Mouse (Mus musculus) forebrain, embryonic 13.5 days (tissue): Measurements from ENCODE around the gene Vgll4. TPM values are rescaled to one million over a fixed set of nuclear protein-coding genes. Genes with fewer than 3 reads are reported as not detected.

Experiments
- ATAC-seq: fragments of 200-750 bp; cut with Nextera tagmentation; 2 replicates; pipeline ENCODE4 v1.8.0; 2017
- H3K27ac ChIP-seq: fragments of 300-500 bp; sonication (generic); 2 replicates; pipeline ENCODE4 v1.5.1; 2015; ENCODE audit warnings: inconsistent platforms, mild to moderate bottlenecking, moderate library complexity
- H3K27me3 ChIP-seq: fragments of 300-500 bp; sonication (generic); 2 replicates; pipeline ENCODE4 v1.6.1; 2015; ENCODE audit warnings: mild to moderate bottlenecking, inconsistent platforms
- H3K36me3 ChIP-seq: fragments of 300-500 bp; sonication (generic); 2 replicates; pipeline ENCODE4 v1.6.1; 2015; ENCODE audit warnings: mild to moderate bottlenecking, inconsistent platforms; ENCODE audit not compliant: poor library complexity, severe bottlenecking
- H3K4me1 ChIP-seq: fragments of 300-500 bp; sonication (generic); 2 replicates; pipeline ENCODE4 v1.6.1; 2015; ENCODE audit warnings: inconsistent platforms
- H3K4me2 ChIP-seq: fragments of 300-500 bp; sonication (generic); 2 replicates; pipeline ENCODE4 v1.6.1; 2015; ENCODE audit warnings: inconsistent platforms, mild to moderate bottlenecking, moderate library complexity
- H3K4me3 ChIP-seq: fragments of 300-500 bp; sonication (generic); 2 replicates; pipeline ENCODE4 v1.5.1; 2015; ENCODE audit warnings: mild to moderate bottlenecking, inconsistent platforms
- H3K9ac ChIP-seq: fragments of 300-500 bp; sonication (generic); 2 replicates; pipeline ENCODE4 v1.6.1; 2015; ENCODE audit warnings: mild to moderate bottlenecking, inconsistent platforms
- H3K9me3 ChIP-seq: fragments of 300-500 bp; sonication (generic); replicated peaks from 2 replicates; pipeline ENCODE4 v1.6.1; 2016; ENCODE audit warnings: inconsistent platforms
- WGBS: fragments of 180-500 bp; shearing (Covaris S2); methylation state at CpG from one replicate; pipeline ENCODE4 v1.1.7; 2015; 5-methylcytosine and 5-hydroxymethylcytosine counted together
- polyA plus RNA-seq: library from polyadenylated mRNA; unstranded; fragments of >200 nt; fragmentation: Nextera tagmentation; extraction: Ambion mirVana; gene quantifications from 2 replicates; pipeline ENCODE4 v1.2.1, GENCODE M21; 2015

The Vgll4 gene
- polyA plus RNA-seq, 1 experiment from 2014 or later = 84.3 TPM

DNA sequence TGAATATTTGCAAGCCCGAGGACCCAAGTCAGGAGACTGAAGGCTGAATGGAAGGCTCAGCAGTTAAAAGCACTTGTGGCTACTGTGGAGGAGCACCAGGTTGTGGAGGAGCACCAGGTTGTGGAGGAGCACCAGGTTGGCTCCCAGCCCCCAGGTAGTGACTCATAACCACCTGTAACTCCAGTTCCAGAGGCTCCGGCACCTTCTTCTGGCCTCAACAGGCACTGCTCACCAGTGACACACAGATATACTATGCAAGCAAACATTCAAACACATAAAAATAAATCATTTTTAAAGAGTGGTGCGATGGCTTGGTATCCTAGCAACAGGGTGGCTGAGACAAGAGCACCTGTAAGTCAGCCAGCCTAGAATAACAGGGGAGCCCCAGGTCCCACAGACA is 58.3 kb downstream of the Vgll4 start:
- 80% methylated on average over 3 of the region's 3 CpGs for WGBS
- H3K9me3 ChIP-seq = no peaks in the 10 kb centered on the region
- ATAC-seq = no peak
- no peak overlapping the region for H3K4me3 ChIP-seq
- no peaks in the 10 kb centered on the region for H3K27me3 ChIP-seq
- H3K4me2 ChIP-seq = no peak overlapping the region
- H3K4me1 ChIP-seq = peaks cover 69% of the 10 kb centered on the region
- H3K27ac ChIP-seq = no peak overlapping the region
- no peaks in the 10 kb centered on the region for H3K36me3 ChIP-seq
- no peak overlapping the region for H3K9ac ChIP-seq

DNA sequence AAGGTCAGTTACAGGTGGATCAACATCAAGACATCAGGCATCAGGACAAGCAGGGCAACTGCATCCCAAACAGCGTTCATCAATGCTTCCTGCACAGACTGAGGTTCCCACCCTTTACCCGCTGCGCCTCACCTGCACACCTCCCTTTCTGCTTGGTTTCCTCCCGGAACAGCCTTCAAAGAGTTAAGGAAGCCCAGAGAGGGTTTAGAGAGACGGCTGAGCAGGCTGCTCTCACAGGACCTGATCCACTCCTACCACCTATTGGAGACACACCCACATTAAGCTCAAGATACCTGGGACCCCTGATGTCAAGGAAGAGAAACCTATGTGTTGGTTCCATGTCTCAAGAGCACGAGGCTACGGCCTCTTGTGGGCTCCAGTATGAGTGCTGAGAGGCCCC is 60.0 kb downstream of the Vgll4 start:
- Histone ChIP-seq H3K27me3 (no peaks in the 10 kb centered on the region), H3K4me3 (no peak overlapping the region), H3K9me3 (no peaks in the 10 kb centered on the region), H3K9ac (no peak overlapping the region), H3K4me2 (no peak overlapping the region), H3K27ac (no peak overlapping the region), H3K4me1 (peaks cover 67% of the 10 kb centered on the region), H3K36me3 (no peaks in the 10 kb centered on the region)
- no peak for ATAC-seq
- 91% methylated on average over 7 of the region's 7 CpGs for WGBS

DNA sequence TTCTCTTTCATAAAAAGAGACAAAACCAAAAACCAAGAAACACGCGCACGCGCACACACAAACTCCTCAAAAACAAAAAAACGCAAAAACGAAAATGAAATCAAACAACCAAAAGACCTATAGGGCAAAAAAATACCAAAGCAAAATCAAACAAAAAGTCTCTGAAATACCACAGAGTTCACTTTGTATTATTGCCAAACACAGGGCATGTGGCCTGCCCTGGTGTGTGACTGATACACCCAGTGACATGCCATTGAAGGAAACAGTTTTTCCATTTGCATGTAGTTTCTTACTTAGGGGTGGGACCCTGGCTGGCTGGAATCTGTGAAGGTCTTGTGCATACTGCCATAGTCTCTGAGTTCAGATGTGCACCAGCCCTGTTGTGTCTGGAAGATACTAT is 62.3 kb downstream of the Vgll4 start:
- WGBS = 93% methylated on average over 6 of the region's 6 CpGs
- Histone ChIP-seq H3K9me3 (no peaks in the 10 kb centered on the region), H3K9ac (no peak overlapping the region), H3K36me3 (no peaks in the 10 kb centered on the region), H3K27me3 (no peaks in the 10 kb centered on the region), H3K4me2 (no peak overlapping the region), H3K4me1 (peaks cover 66% of the 10 kb centered on the region), H3K4me3 (no peak overlapping the region), H3K27ac (no peak overlapping the region)
- no peak for ATAC-seq

DNA sequence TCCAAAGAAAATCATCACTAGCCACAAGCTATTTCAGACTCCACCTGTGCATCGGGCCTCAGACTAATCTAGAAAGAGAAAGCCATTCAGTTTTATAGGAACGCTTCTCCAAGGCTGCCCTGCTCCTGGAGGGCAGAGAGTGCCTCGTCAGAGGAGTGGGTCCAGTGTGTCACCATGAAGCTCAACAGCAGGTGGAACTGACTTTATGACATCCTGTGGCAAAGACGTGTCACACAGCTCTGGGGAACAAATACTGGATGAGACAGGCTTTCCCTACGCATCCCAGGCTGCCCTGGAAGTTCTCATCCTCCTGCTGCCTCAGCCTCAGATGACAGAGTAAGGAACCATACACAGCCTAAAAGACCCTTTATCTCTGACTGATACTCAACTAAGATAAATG is 63.6 kb downstream of the Vgll4 start:
- H3K4me1 ChIP-seq = peaks cover 67% of the 10 kb centered on the region
- no peak overlapping the region for H3K4me2 ChIP-seq
- H3K27ac ChIP-seq = no peak overlapping the region
- H3K27me3 ChIP-seq = no peaks in the 10 kb centered on the region
- H3K9me3 ChIP-seq = no peaks in the 10 kb centered on the region
- H3K4me3 ChIP-seq = no peak overlapping the region
- no peaks in the 10 kb centered on the region for H3K36me3 ChIP-seq
- 77% methylated on average over 5 of the region's 5 CpGs for WGBS
- no peak overlapping the region for H3K9ac ChIP-seq
- no peak for ATAC-seq

DNA sequence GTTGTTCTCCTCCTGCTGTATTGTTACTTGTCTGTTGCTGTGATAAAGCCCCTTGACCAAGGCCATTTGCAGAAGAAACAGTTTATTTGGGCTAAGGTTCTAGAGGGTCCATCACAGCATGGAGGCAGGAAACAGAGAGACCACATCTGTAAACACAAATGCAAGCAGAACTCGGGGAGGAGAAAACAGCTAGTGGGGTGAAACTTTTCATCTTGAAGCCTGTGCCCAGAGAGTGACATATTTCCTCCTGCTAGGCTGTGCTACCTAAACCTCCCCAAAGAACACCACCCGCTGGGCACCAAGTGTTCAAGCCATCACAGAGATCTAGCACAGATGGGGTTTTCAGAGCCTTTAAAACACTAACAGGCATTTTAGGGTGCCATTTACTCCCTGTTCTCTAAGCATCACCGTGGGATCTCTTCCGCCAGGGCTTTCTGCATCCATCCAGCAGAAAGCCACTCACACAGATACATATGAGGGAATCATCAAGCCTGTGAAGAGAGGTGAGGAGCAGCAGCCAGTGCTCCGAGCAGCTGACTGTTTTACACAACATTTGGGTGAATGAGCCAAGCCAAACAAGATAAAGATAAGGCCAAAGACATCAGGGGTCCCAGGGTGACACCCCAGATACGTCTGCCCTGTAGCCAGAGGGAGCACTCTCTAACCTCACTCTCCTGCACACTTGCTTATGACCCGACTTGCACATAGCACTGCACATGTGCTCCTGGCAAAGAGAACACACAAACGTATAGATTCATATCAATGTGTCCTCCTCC is 64.4 kb downstream of the Vgll4 start:
- no peak overlapping the region for H3K4me2 ChIP-seq
- no peak overlapping the region for H3K27ac ChIP-seq
- H3K36me3 ChIP-seq = no peaks in the 10 kb centered on the region
- no peaks in the 10 kb centered on the region for H3K27me3 ChIP-seq
- H3K9me3 ChIP-seq = no peaks in the 10 kb centered on the region
- no peak for ATAC-seq
- 88% methylated on average over 8 of the region's 8 CpGs for WGBS
- no peak overlapping the region for H3K4me3 ChIP-seq
- H3K4me1 ChIP-seq = peaks cover 75% of the 10 kb centered on the region
- no peak overlapping the region for H3K9ac ChIP-seq

DNA sequence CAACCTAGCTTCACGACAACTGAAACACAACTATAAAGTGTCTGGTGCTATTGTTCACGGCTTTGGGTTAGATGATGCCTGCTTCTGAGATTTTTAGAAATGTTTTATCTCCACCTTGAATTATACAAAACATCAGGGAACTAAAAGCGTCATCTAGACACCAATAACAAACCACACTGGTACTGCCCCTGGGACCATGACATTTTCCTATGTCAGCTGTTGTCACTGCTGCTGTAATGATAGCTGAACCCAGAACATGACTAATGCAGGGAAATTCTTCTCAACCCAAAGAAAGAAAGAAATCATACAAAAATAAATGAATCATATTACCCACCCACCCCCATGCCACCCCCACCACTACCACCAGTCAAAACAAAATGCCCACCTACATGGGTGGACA is 65.0 kb downstream of the Vgll4 start:
- Histone ChIP-seq H3K9me3 (no peaks in the 10 kb centered on the region), H3K36me3 (no peaks in the 10 kb centered on the region), H3K4me3 (no peak overlapping the region), H3K4me1 (peaks cover 81% of the 10 kb centered on the region), H3K9ac (no peak overlapping the region), H3K27me3 (no peaks in the 10 kb centered on the region), H3K4me2 (no peak overlapping the region), H3K27ac (no peak overlapping the region)
- WGBS = 95% methylated on average over 3 of the region's 3 CpGs
- ATAC-seq = no peak

DNA sequence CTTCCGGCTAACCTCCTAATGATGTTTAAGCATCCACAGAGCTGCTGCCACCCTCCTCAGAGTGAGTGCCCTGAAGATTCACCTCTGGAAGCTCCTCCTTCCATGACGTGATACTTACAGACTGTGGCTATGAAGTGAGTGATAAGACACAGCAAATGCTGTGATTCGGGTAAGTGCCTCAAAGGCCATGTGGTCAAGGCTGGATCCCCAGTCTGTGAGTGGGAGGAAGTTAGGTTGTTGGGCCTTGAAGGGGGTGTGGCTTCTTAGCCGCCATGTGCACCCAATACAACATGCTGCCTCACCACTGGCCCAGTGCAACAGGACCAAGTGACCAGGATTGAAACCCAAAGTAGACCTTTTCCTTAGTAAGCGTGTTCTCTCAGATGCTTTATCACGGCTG is 65.6 kb downstream of the Vgll4 start:
- H3K4me2 ChIP-seq = no peak overlapping the region
- H3K4me3 ChIP-seq = no peak overlapping the region
- peaks cover 87% of the 10 kb centered on the region for H3K4me1 ChIP-seq
- no peak overlapping the region; the same call in 1 of the 2 replicates for H3K27ac ChIP-seq
- H3K36me3 ChIP-seq = no peaks in the 10 kb centered on the region
- H3K9ac ChIP-seq = no peak overlapping the region
- WGBS = 82% methylated on average over 6 of the region's 6 CpGs
- ATAC-seq = no peak
- H3K27me3 ChIP-seq = no peaks in the 10 kb centered on the region
- no peaks in the 10 kb centered on the region for H3K9me3 ChIP-seq

DNA sequence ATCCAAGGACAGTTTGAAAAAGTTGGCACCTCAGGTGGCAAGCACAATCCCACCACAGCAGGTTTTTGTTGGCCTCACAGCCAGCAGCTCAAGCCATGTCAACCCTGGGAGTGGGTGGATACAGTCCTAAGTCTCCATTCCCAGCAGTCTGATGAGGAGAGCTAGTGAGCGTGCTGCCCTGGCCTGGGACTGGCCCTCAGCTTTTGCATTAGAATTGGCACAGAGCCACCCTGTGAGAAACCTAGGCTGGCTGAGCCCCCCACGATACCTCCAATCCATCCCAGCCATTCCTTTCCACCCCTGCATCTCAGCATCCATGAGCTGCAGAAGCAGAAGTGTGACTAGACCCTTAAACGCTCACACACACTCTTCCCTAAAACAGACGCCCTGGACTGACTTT is 67.9 kb downstream of the Vgll4 start:
- ATAC-seq = no peak
- Histone ChIP-seq H3K36me3 (peaks cover 15% of the 10 kb centered on the region), H3K9ac (peak overlapping the region; percentile 52), H3K27ac (peak overlapping the region; percentile 55), H3K27me3 (no peaks in the 10 kb centered on the region), H3K9me3 (no peaks in the 10 kb centered on the region), H3K4me3 (no peak overlapping the region), H3K4me1 (peaks cover 82% of the 10 kb centered on the region), H3K4me2 (peak overlapping the region; percentile 30)
- 21% methylated on average over 4 of the region's 4 CpGs for WGBS

DNA sequence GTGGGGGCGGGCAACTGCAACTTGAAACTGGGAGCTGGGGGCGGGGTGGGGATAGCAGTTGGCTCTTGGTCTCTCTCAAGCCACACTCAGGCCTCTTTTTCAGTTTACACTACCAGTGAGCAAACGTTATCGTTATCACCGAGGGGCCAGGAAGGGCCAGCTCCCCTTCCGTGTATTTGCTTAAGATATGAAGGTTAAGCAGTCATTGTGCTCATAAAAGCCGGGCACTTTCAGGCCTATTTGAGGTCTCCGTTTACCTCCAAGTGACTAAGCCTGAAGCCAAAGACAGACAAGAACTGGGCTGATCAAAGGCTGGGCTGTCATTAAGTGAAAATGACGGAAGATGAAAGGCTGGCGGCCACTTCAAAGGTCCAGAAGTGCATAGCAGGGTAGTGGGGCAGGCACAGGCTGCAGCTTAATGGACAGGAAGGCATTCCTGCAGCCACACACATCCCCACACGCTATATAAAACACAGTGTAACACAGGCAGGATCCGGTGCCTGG is 68.4 kb downstream of the Vgll4 start:
- Histone ChIP-seq H3K36me3 (peaks cover 18% of the 10 kb centered on the region), H3K9ac (peak overlapping the region; percentile 52; the same call in 1 of the 2 replicates), H3K4me3 (no peak overlapping the region), H3K4me1 (peaks cover 82% of the 10 kb centered on the region), H3K27ac (peak overlapping the region; percentile 55), H3K4me2 (peak overlapping the region; percentile 30), H3K9me3 (no peaks in the 10 kb centered on the region), H3K27me3 (no peaks in the 10 kb centered on the region)
- ATAC-seq = peak; percentile 48; the same call in 1 of the 2 replicates
- 3% methylated on average over 12 of the region's 12 CpGs for WGBS

DNA sequence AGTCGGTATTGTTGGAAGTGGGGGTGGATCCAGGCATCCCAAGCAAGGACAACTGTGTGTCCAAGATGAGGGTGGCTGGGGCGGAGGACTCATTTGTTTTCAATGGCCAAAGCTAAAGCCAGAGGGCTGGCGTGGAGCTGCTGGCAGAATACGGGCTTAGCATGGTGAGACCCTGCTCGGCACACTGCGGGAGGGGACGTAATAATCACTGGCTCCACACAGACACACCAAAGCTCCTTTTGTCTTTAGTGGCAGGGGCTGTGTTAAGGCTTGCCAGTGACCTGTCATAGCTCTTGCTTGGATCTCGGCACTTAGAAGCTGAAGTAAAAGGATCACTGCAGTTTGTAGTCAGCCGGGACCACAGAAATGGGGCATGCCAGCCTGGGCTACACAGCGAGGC is 69.6 kb downstream of the Vgll4 start:
- Histone ChIP-seq H3K4me1 (peaks cover 70% of the 10 kb centered on the region), H3K27ac (peak overlapping the region; percentile 73), H3K4me3 (no peak overlapping the region), H3K36me3 (peaks cover 25% of the 10 kb centered on the region), H3K27me3 (no peaks in the 10 kb centered on the region), H3K4me2 (peak overlapping the region; percentile 43), H3K9me3 (0 out of 2 replicates have a peak, but pooled peaks cover 3% of the 10 kb centered on the region), H3K9ac (peak overlapping the region; percentile 46; the same call in 1 of the 2 replicates)
- 13% methylated on average over 10 of the region's 10 CpGs for WGBS
- peak; percentile 70; the same call in 1 of the 2 replicates for ATAC-seq

DNA sequence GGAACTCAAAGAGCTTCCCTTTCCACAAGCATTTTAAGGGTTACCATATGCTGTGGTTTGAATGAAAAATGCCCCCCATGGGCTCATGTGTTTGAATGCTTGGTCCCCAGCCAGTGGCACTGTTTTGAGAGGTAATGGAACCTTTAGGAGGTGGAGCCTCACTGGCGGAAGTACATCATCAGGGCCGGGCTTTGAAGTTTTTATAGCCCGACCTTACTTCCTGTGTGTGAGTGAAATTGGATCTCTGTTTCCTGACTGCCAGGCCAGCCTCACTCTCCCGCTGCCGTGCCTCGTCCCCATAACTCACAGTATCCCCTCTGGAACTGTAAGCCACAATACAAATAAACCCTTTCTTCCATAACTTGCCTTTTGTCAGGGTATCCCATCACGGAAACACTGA is 70.1 kb downstream of the Vgll4 start:
- Histone ChIP-seq H3K36me3 (peaks cover 26% of the 10 kb centered on the region), H3K9me3 (0 out of 2 replicates have a peak, but pooled peaks cover 3% of the 10 kb centered on the region), H3K4me2 (peak overlapping the region; percentile 43), H3K4me3 (no peak overlapping the region), H3K4me1 (peaks cover 68% of the 10 kb centered on the region), H3K9ac (peak overlapping the region; percentile 46; the same call in 1 of the 2 replicates), H3K27ac (peak overlapping the region; percentile 73), H3K27me3 (no peaks in the 10 kb centered on the region)
- ATAC-seq = no peak
- 47% methylated on average over 7 of the region's 7 CpGs for WGBS

DNA sequence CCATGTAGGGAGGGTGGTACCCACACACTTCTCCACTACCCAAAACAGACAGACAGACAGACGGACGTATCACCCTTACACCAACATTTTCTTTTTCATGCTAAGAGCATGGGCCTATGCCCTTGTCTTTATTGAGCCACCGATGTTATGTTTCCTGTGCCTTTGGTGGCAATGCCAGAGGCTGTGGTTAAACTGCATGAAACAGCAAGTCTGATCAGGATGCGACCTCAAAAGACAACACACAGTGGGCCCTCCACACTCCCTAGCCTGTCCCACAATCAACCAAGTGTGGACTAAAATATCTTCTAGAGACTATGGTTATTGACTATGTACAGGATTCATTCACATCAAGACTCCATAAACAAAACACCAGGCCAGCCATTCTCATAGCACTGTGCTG is 70.8 kb downstream of the Vgll4 start:
- H3K4me1 ChIP-seq = peaks cover 68% of the 10 kb centered on the region
- WGBS = 93% methylated on average over 4 of the region's 4 CpGs
- no peak overlapping the region for H3K9ac ChIP-seq
- H3K27me3 ChIP-seq = no peaks in the 10 kb centered on the region
- H3K36me3 ChIP-seq = peaks cover 26% of the 10 kb centered on the region
- no peak for ATAC-seq
- H3K9me3 ChIP-seq = 0 out of 2 replicates have a peak, but pooled peaks cover 3% of the 10 kb centered on the region
- H3K27ac ChIP-seq = no peak overlapping the region
- no peak overlapping the region for H3K4me2 ChIP-seq
- H3K4me3 ChIP-seq = no peak overlapping the region
